In genomic region chr5:108268127-108269062, GRCm38 (mm10) we compare ENCODE assay signal across 8 mouse cellular contexts. TPM values are rescaled to one million over a fixed set of nuclear protein-coding genes. Genes with fewer than 3 reads are reported as not detected.
DNase-seq lines count a peak whose midpoint lies in the region; ATAC-seq and TF ChIP-seq lines count a peak whose summit lies in the region.

Gene Dr1 (plus strand): TSS chr5:108268897.

- peak within 1 kb of the TSS; percentile 79 for H3K4me3 ChIP-seq in hindbrain, embryonic 12.5 days

- CTCF ChIA-PET in Patski (lab: Charles Lee) = interaction anchor here (0.7 to 2.5 kb wide), 9 partner anchors 9 to 58 kb away, joined by 3 to 8 read pairs (median 3); no protein-coding TSS in a partner anchor

- no peaks in the 10 kb centered on the region for H3K27me3 ChIP-seq in Patski
- H3K27me3 ChIP-seq in hindbrain, embryonic 12.5 days = no peaks in the 10 kb centered on the region

- POLR2A ChIA-PET in Patski (lab: Charles Lee) = interaction anchor here (0.9 to 3.0 kb wide), 3 partner anchors 11 to 54 kb away, joined by 3 to 11 read pairs (median 3); no protein-coding TSS in a partner anchor

- TF ChIP-seq CTCF in Patski (IDR thresholded peaks at IDR 0.05) = no peak

- H3K27ac ChIP-seq in hindbrain, embryonic 12.5 days = peak within 1 kb of the TSS; percentile 91

- peak; percentile 95 for ATAC-seq in Patski
- ATAC-seq in hindbrain, embryonic 12.5 days (ENCODE audit: low FRiP score) = peak; percentile 99

- H3K36me3 ChIP-seq in hindbrain, embryonic 12.5 days = no peaks in the 10 kb centered on the region

- in situ Hi-C loops in Patski (cut with MboI; ENCODE audit: low pct_unique_long_range_greater_than_20kb) = no loop called here

- H3K9ac ChIP-seq in hindbrain, embryonic 12.5 days = peak within 1 kb of the TSS; percentile 96

- no peaks in the 10 kb centered on the region for H3K9me3 ChIP-seq in hindbrain, embryonic 12.5 days (replicated peaks)

- peak; percentile 41 for DNase-seq in Patski (ENCODE audit: low read depth, low spot score)
- peak; percentile 91 to 95 for DNase-seq in cerebellum, postnatal 10 days
- peak; percentile 69 to 85 for DNase-seq in frontal cortex, postnatal 10 days (ENCODE audit: low spot score in 2 of 2)
- peak; percentile 86 for DNase-seq in layer of hippocampus, postnatal 36 days
- peak; percentile 90 for DNase-seq in lung, postnatal 36 days
- peak; percentile 82 for DNase-seq in retina, postnatal 7 days (ENCODE audit: low read depth, low spot score)
- DNase-seq in urinary bladder, postnatal 10 days (ENCODE audit: low spot score) = peak; percentile 31

- H3K4me2 ChIP-seq in hindbrain, embryonic 12.5 days (replicated peaks) = peak within 1 kb of the TSS; percentile 94

- 4% methylated on average over 52 of the region's 55 CpGs for WGBS in hindbrain, embryonic 12.5 days

- peaks cover 28% of the 10 kb centered on the region for H3K4me1 ChIP-seq in hindbrain, embryonic 12.5 days

RNA-seq across cellular contexts. Expression of gene Dr1, which starts in this region (rescaled TPM):
- 36.5 TPM for polyA plus RNA-seq in Patski (2021)
- 46.7 and 51.4 TPM in 2 replicates for polyA plus RNA-seq in hindbrain, embryonic 12.5 days (2016; fragmentation: Nextera tagmentation; extraction: Ambion mirVana)
- 10 to 100 TPM; 45.2 to 47.5 TPM for total RNA-seq in layer of hippocampus, postnatal 36 days (2021)

Comparison
In these comparisons a context has a peak if more than half of its experiments do, and no peak if none do; other contexts are left out.
1. Peak in every context shown above with its lines: DNase-seq, ATAC-seq, H3K4me3 ChIP-seq and H3K27ac ChIP-seq.
2. DNase-seq: peak in every context shown above with its lines; median percentile 93 in cerebellum, postnatal 10 days; 90 in lung, postnatal 36 days; 86 in layer of hippocampus, postnatal 36 days; 82 in retina, postnatal 7 days; 77 in frontal cortex, postnatal 10 days; 41 in Patski; 31 in urinary bladder, postnatal 10 days.